Mouse (Mus musculus) midbrain, embryonic 13.5 days (tissue): ENCODE data around the gene Ntpcr. TPM values are rescaled to one million over a fixed set of nuclear protein-coding genes. Genes with fewer than 3 reads are reported as not detected.

ENCODE experiments used
- ATAC-seq: fragments of 200-750 bp; cut with Nextera tagmentation; 2 replicates; pipeline ENCODE4 v1.8.0; 2017; ENCODE audit warnings: mild to moderate bottlenecking, moderate TSS enrichment, moderate library complexity
- H3K27ac ChIP-seq: fragments of 300-500 bp; sonication (generic); 2 replicates; pipeline ENCODE4 v1.5.1; 2015; ENCODE audit warnings: inconsistent platforms, mild to moderate bottlenecking, moderate library complexity
- H3K27me3 ChIP-seq: fragments of 300-500 bp; sonication (generic); 2 replicates; pipeline ENCODE4 v1.6.1; 2015; ENCODE audit warnings: mild to moderate bottlenecking, inconsistent platforms
- H3K36me3 ChIP-seq: fragments of 300-500 bp; sonication (generic); 2 replicates; pipeline ENCODE4 v1.6.1; 2015; ENCODE audit warnings: mild to moderate bottlenecking, inconsistent platforms
- H3K4me1 ChIP-seq: fragments of 300-500 bp; sonication (generic); replicated peaks from 2 replicates; pipeline ENCODE4 v1.6.1; 2015; ENCODE audit warnings: inconsistent platforms
- H3K4me2 ChIP-seq: fragments of 300-500 bp; sonication (generic); replicated peaks from 2 replicates; pipeline ENCODE4 v1.6.1; 2015; ENCODE audit warnings: moderate library complexity, mild to moderate bottlenecking, inconsistent platforms
- H3K4me3 ChIP-seq: fragments of 300-500 bp; sonication (generic); replicated peaks from 2 replicates; pipeline ENCODE4 v1.5.1; 2015; ENCODE audit warnings: mild to moderate bottlenecking, inconsistent platforms
- H3K9ac ChIP-seq: fragments of 300-500 bp; sonication (generic); replicated peaks from 2 replicates; pipeline ENCODE4 v1.6.1; 2015; ENCODE audit warnings: mild to moderate bottlenecking, inconsistent platforms
- H3K9me3 ChIP-seq: fragments of 300-500 bp; sonication (generic); 2 replicates; pipeline ENCODE4 v1.6.1; 2016; ENCODE audit warnings: mild to moderate bottlenecking, inconsistent platforms
- WGBS: fragments of 180-500 bp; shearing (Covaris S2); methylation state at CpG from one replicate; pipeline ENCODE4 v1.1.7; 2015; 5-methylcytosine and 5-hydroxymethylcytosine counted together
- polyA plus RNA-seq: library from polyadenylated mRNA; unstranded; fragments of >200 nt; fragmentation: Nextera tagmentation; extraction: Ambion mirVana; gene quantifications from 2 replicates; pipeline ENCODE4 v1.2.1, GENCODE M21; 2015

Gene Ntpcr
- polyA plus RNA-seq, 1 experiment from 2014 or later, result 21.9 TPM

GRCm38 (mm10) chr8:125702868-125703473 is 26.8 kb upstream of the Ntpcr start:
- 0 out of 2 replicates have a peak, but pooled peaks have one; percentile 34 for ATAC-seq
- WGBS, result 71% methylated on average over 15 of the region's 15 CpGs
- H3K4me3 ChIP-seq, result no peak overlapping the region
- H3K27me3 ChIP-seq, result no peaks in the 10 kb centered on the region
- H3K4me2 ChIP-seq, result no peak overlapping the region
- H3K27ac ChIP-seq, result no peak overlapping the region
- H3K36me3 ChIP-seq, result no peaks in the 10 kb centered on the region
- 0 out of 2 replicates have a peak, but pooled peaks cover 4% of the 10 kb centered on the region for H3K4me1 ChIP-seq
- H3K9me3 ChIP-seq, result peaks cover 7% of the 10 kb centered on the region; the same call in 1 of the 2 replicates
- no peak overlapping the region for H3K9ac ChIP-seq

- WGBS, result 85% methylated on average over 6 of the region's 6 CpGs
- H3K9ac ChIP-seq, result no peak overlapping the region
- 0 out of 2 replicates have a peak, but pooled peaks cover 4% of the 10 kb centered on the region for H3K4me1 ChIP-seq
- no peaks in the 10 kb centered on the region for H3K36me3 ChIP-seq
- ATAC-seq, result no peak
- H3K9me3 ChIP-seq, result no peaks in the 10 kb centered on the region
- H3K4me2 ChIP-seq, result no peak overlapping the region
- H3K27ac ChIP-seq, result no peak overlapping the region
- H3K27me3 ChIP-seq, result no peaks in the 10 kb centered on the region
- no peak overlapping the region for H3K4me3 ChIP-seq
Observed at GRCm38 (mm10) chr8:125704434-125704833, 25.3 kb upstream of the Ntpcr start.

- ATAC-seq, result no peak
- WGBS, result 83% methylated on average over 7 of the region's 7 CpGs
Observed at GRCm38 (mm10) chr8:125705816-125706215, 23.9 kb upstream of the Ntpcr start.

DNA sequence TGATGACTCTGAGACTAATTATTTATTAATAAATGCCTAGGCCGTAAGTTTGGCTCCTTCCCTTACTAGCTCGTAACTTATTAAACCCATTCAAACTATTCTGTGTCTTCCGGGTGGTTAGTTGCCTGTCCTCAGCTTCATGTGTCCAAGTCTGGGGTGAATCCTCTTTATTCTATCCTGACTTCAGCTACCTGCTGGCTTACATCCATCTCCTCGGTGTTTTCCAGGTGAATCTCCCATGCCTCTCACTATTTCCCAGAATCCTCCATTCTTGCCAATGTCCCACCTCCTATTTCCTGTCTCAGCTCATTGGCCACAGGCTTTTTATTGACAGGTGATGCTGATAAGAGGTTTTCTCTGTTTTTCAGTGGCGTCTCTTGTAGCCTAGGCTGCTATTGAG is 20.6 kb upstream of the Ntpcr start:
- Histone ChIP-seq H3K4me2 (no peak overlapping the region), H3K27me3 (no peaks in the 10 kb centered on the region), H3K9me3 (no peaks in the 10 kb centered on the region; the same call in 1 of the 2 replicates), H3K4me1 (0 out of 2 replicates have a peak, but pooled peaks cover 4% of the 10 kb centered on the region), H3K27ac (no peak overlapping the region), H3K9ac (no peak overlapping the region), H3K4me3 (no peak overlapping the region), H3K36me3 (no peaks in the 10 kb centered on the region)
- ATAC-seq, result no peak
- WGBS, result 90% methylated on average over 5 of the region's 5 CpGs

More at GRCm38 (mm10) chr8:125705816-125706215, 23.9 kb upstream of the Ntpcr start:
- Histone ChIP-seq H3K27me3 (no peaks in the 10 kb centered on the region), H3K27ac (no peak overlapping the region), H3K9me3 (no peaks in the 10 kb centered on the region), H3K36me3 (no peaks in the 10 kb centered on the region), H3K4me3 (no peak overlapping the region), H3K9ac (no peak overlapping the region), H3K4me1 (0 out of 2 replicates have a peak, but pooled peaks cover 4% of the 10 kb centered on the region), H3K4me2 (no peak overlapping the region)

- Histone ChIP-seq H3K9me3 (no peaks in the 10 kb centered on the region; the same call in 1 of the 2 replicates), H3K4me1 (peaks cover 8% of the 10 kb centered on the region), H3K27me3 (no peaks in the 10 kb centered on the region), H3K4me3 (no peak overlapping the region), H3K9ac (no peak overlapping the region), H3K36me3 (no peaks in the 10 kb centered on the region), H3K4me2 (no peak overlapping the region), H3K27ac (no peak overlapping the region)
- ATAC-seq, result no peak
- WGBS, result 91% methylated on average over 5 of the region's 5 CpGs
Observed at GRCm38 (mm10) chr8:125711514-125711913, 18.2 kb upstream of the Ntpcr start.

DNA sequence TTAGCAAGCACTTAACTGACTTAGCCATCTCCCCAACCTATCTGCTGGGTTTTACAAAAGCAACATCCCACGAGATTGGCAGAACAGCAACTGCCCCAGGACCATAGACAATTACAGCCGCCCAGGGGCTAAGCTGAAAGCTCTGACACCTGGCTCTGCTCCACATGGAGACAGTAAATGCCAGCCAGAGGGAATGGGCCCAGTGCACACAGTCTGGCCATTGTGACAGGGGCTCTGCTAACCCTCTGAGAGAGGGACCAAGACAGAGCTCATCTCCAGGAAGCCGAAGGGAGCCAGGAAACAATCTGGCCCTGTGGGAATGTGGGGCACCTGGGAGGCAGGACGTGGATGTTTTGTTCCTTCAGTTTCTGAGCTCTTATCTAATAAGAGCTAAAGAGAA is 13.6 kb upstream of the Ntpcr start:
- no peaks in the 10 kb centered on the region for H3K36me3 ChIP-seq
- peaks cover 16% of the 10 kb centered on the region for H3K4me1 ChIP-seq
- 0 out of 2 replicates have a peak, but pooled peaks have one; percentile 65 for ATAC-seq
- WGBS, result 36% methylated on average over 4 of the region's 4 CpGs
- H3K4me3 ChIP-seq, result no peak overlapping the region
- no peak overlapping the region for H3K4me2 ChIP-seq
- no peak overlapping the region for H3K9ac ChIP-seq
- peak overlapping the region; percentile 61 for H3K27ac ChIP-seq
- no peaks in the 10 kb centered on the region for H3K27me3 ChIP-seq
- H3K9me3 ChIP-seq, result no peaks in the 10 kb centered on the region; the same call in 1 of the 2 replicates

DNA sequence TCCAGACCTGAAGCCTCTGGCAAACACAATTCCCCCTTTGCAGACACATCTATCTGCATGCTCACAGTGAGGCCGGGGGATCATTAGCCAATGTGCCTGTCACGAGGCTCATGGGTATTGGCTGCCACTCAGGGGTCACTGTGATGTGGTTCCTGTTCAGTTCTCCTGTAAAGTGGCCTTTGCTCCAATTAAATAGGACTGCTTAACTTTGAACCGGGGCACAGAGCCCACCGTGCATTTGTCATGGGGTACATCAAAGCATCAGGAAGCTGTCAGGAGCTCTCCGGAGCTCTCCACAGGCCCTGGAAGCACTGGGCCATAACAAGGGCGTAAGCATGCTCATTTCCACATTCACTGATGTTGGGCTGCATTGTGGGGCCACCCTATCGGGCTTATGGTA is 13.2 kb upstream of the Ntpcr start:
- Histone ChIP-seq H3K4me2 (no peak overlapping the region), H3K27me3 (no peaks in the 10 kb centered on the region), H3K4me3 (no peak overlapping the region), H3K27ac (peak overlapping the region; percentile 61), H3K9me3 (no peaks in the 10 kb centered on the region; the same call in 1 of the 2 replicates), H3K9ac (no peak overlapping the region), H3K4me1 (peaks cover 16% of the 10 kb centered on the region), H3K36me3 (no peaks in the 10 kb centered on the region)
- peak; percentile 55; the same call in 1 of the 2 replicates for ATAC-seq
- 19% methylated on average over 7 of the region's 7 CpGs for WGBS

GRCm38 (mm10) chr8:125718914-125719313 is 10.8 kb upstream of the Ntpcr start:
- H3K27me3 ChIP-seq, result no peaks in the 10 kb centered on the region
- H3K4me1 ChIP-seq, result peaks cover 16% of the 10 kb centered on the region
- no peak overlapping the region for H3K9ac ChIP-seq
- H3K36me3 ChIP-seq, result no peaks in the 10 kb centered on the region
- WGBS, result 64% methylated on average over 4 of the region's 4 CpGs
- no peak overlapping the region for H3K4me2 ChIP-seq
- ATAC-seq, result no peak
- no peaks in the 10 kb centered on the region for H3K9me3 ChIP-seq
- H3K4me3 ChIP-seq, result no peak overlapping the region
- no peak overlapping the region for H3K27ac ChIP-seq

GRCm38 (mm10) chr8:125722675-125723074 is 7.1 kb upstream of the Ntpcr start:
- 95% methylated on average over 7 of the region's 7 CpGs for WGBS
- no peaks in the 10 kb centered on the region for H3K4me1 ChIP-seq
- no peaks in the 10 kb centered on the region for H3K9me3 ChIP-seq

GRCm38 (mm10) chr8:125723437-125723836 is 6.3 kb upstream of the Ntpcr start:
- no peak overlapping the region for H3K4me3 ChIP-seq
- no peak overlapping the region for H3K4me2 ChIP-seq
- no peaks in the 10 kb centered on the region for H3K27me3 ChIP-seq
- no peak overlapping the region for H3K27ac ChIP-seq
- H3K9ac ChIP-seq, result no peak overlapping the region
- no peaks in the 10 kb centered on the region for H3K9me3 ChIP-seq
- no peaks in the 10 kb centered on the region for H3K4me1 ChIP-seq
- ATAC-seq, result no peak
- 95% methylated on average over 6 of the region's 6 CpGs for WGBS
- H3K36me3 ChIP-seq, result no peaks in the 10 kb centered on the region

More at GRCm38 (mm10) chr8:125722675-125723074, 7.1 kb upstream of the Ntpcr start:
- Histone ChIP-seq H3K36me3 (no peaks in the 10 kb centered on the region), H3K4me3 (no peak overlapping the region), H3K27ac (no peak overlapping the region), H3K9ac (no peak overlapping the region), H3K4me2 (no peak overlapping the region), H3K27me3 (no peaks in the 10 kb centered on the region)
- ATAC-seq, result no peak

GRCm38 (mm10) chr8:125725037-125725820 is 4.5 kb upstream of the Ntpcr start:
- no peak for ATAC-seq
- 77% methylated on average over 6 of the region's 6 CpGs for WGBS
- no peak overlapping the region for H3K4me2 ChIP-seq

DNA sequence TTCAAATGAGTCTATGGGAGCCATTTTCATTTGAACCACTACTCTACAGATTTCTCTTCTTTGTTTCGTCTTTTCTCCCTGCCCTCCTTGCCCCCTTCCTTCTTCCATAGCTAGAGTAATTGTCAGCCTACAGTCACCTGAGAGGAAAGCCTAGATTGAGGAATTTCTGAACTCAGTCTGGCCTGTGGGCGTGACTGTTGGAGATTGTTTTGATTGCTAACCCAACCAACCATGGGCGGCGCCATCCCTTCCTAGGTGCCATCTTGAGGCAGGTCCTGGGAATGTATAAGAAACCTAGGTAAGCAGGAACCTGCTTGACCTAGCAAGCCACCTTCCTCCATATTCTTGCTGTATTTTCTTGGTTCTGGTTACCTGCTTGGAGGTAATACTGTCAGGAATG is 3.6 kb upstream of the Ntpcr start:
- H3K9ac ChIP-seq, result no peak overlapping the region
- no peak for ATAC-seq
- WGBS, result 98% methylated on average over 4 of the region's 4 CpGs
- H3K9me3 ChIP-seq, result no peaks in the 10 kb centered on the region
- H3K36me3 ChIP-seq, result no peaks in the 10 kb centered on the region
- no peak overlapping the region for H3K27ac ChIP-seq
- H3K4me2 ChIP-seq, result no peak overlapping the region
- H3K4me3 ChIP-seq, result no peak overlapping the region
- no peaks in the 10 kb centered on the region for H3K27me3 ChIP-seq
- H3K4me1 ChIP-seq, result no peaks in the 10 kb centered on the region; the same call in 1 of the 2 replicates

More at GRCm38 (mm10) chr8:125725037-125725820, 4.5 kb upstream of the Ntpcr start:
- Histone ChIP-seq H3K9me3 (no peaks in the 10 kb centered on the region), H3K9ac (no peak overlapping the region), H3K27me3 (no peaks in the 10 kb centered on the region), H3K27ac (no peak overlapping the region), H3K4me3 (no peak overlapping the region), H3K4me1 (no peaks in the 10 kb centered on the region; the same call in 1 of the 2 replicates), H3K36me3 (no peaks in the 10 kb centered on the region)
